Mouse (Mus musculus): ENCODE measurements around the gene Grik4. TPM values are rescaled to one million over a fixed set of nuclear protein-coding genes. Genes with fewer than 3 reads are reported as not detected.

Grik4 gene
- polyA plus RNA-seq, 1 experiment from 2014 or later, result 0.24 TPM

GRCm38 (mm10) chr9:42872885-42873284 is 71.4 kb downstream of the Grik4 start:
- no peaks in the 10 kb centered on the region for H3K4me1 ChIP-seq (ENCODE audit: control insufficient read depth, insufficient read depth, low read length)
- no peaks in the 10 kb centered on the region for H3K36me3 ChIP-seq (ENCODE audit: control insufficient read depth, insufficient read depth)
- H3K27ac ChIP-seq (ENCODE audit: low read length), result no peak overlapping the region
- no peaks in the 10 kb centered on the region for H3K9me3 ChIP-seq (replicated peaks; ENCODE audit: control insufficient read depth, low read length)
- H3K27me3 ChIP-seq (ENCODE audit: control insufficient read depth, insufficient read depth, low read length), result peaks cover 1% of the 10 kb centered on the region
- 82% methylated on average over 6 of the region's 6 CpGs for WGBS
- H3K4me3 ChIP-seq (ENCODE audit: low read length), result no peak overlapping the region
- no peak overlapping the region for H3K4me2 ChIP-seq (ENCODE audit: low read depth, low read length)
- ATAC-seq (replicated peaks; ENCODE audit: extremely low read depth, insufficient read depth, low FRiP score), result no peak
- H3K9ac ChIP-seq (ENCODE audit: low read length), result no peak overlapping the region

- H3K27me3 ChIP-seq (ENCODE audit: control insufficient read depth, insufficient read depth, low read length), result no peaks in the 10 kb centered on the region
- no peak; the same call in 1 of the 2 replicates for ATAC-seq (replicated peaks; ENCODE audit: extremely low read depth, insufficient read depth, low FRiP score)
- H3K4me3 ChIP-seq (ENCODE audit: low read length), result no peak overlapping the region
- no peaks in the 10 kb centered on the region for H3K4me1 ChIP-seq (ENCODE audit: control insufficient read depth, insufficient read depth, low read length)
- no peaks in the 10 kb centered on the region for H3K9me3 ChIP-seq (replicated peaks; ENCODE audit: control insufficient read depth, low read length)
- WGBS, result 64% methylated on average over 4 of the region's 4 CpGs
- no peak overlapping the region for H3K9ac ChIP-seq (ENCODE audit: low read length)
- no peak overlapping the region for H3K27ac ChIP-seq (ENCODE audit: low read length)
- H3K4me2 ChIP-seq (ENCODE audit: low read depth, low read length), result no peak overlapping the region
- H3K36me3 ChIP-seq (ENCODE audit: control insufficient read depth, insufficient read depth), result no peaks in the 10 kb centered on the region
Observed at GRCm38 (mm10) chr9:42871681-42872080, 72.6 kb downstream of the Grik4 start.

GRCm38 (mm10) chr9:42870257-42870656 is 74.0 kb downstream of the Grik4 start:
- no peak overlapping the region for H3K9ac ChIP-seq (ENCODE audit: low read length)
- WGBS, result 45% methylated on average over 9 of the region's 9 CpGs
- ATAC-seq (replicated peaks; ENCODE audit: extremely low read depth, insufficient read depth, low FRiP score), result no peak
- H3K27ac ChIP-seq (ENCODE audit: low read length), result no peak overlapping the region
- H3K4me3 ChIP-seq (ENCODE audit: low read length), result no peak overlapping the region
- H3K36me3 ChIP-seq (ENCODE audit: control insufficient read depth, insufficient read depth), result no peaks in the 10 kb centered on the region
- H3K4me2 ChIP-seq (ENCODE audit: low read depth, low read length), result no peak overlapping the region
- H3K9me3 ChIP-seq (replicated peaks; ENCODE audit: control insufficient read depth, low read length), result no peaks in the 10 kb centered on the region
- peaks cover 5% of the 10 kb centered on the region for H3K4me1 ChIP-seq (ENCODE audit: control insufficient read depth, insufficient read depth, low read length)
- H3K27me3 ChIP-seq (ENCODE audit: control insufficient read depth, insufficient read depth, low read length), result no peaks in the 10 kb centered on the region

GRCm38 (mm10) chr9:42868508-42868907 is 75.8 kb downstream of the Grik4 start:
- H3K9ac ChIP-seq (ENCODE audit: low read length), result no peak overlapping the region
- 65% methylated on average over 10 of the region's 10 CpGs for WGBS
- no peak overlapping the region for H3K4me2 ChIP-seq (ENCODE audit: low read depth, low read length)
- H3K9me3 ChIP-seq (replicated peaks; ENCODE audit: control insufficient read depth, low read length), result no peaks in the 10 kb centered on the region
- H3K36me3 ChIP-seq (ENCODE audit: control insufficient read depth, insufficient read depth), result no peaks in the 10 kb centered on the region
- no peaks in the 10 kb centered on the region for H3K27me3 ChIP-seq (ENCODE audit: control insufficient read depth, insufficient read depth, low read length)
- H3K27ac ChIP-seq (ENCODE audit: low read length), result no peak overlapping the region
- ATAC-seq (replicated peaks; ENCODE audit: extremely low read depth, insufficient read depth, low FRiP score), result no peak
- no peak overlapping the region for H3K4me3 ChIP-seq (ENCODE audit: low read length)
- peaks cover 10% of the 10 kb centered on the region for H3K4me1 ChIP-seq (ENCODE audit: control insufficient read depth, insufficient read depth, low read length)

GRCm38 (mm10) chr9:42866650-42867049 is 77.6 kb downstream of the Grik4 start:
- no peak for ATAC-seq (replicated peaks; ENCODE audit: extremely low read depth, insufficient read depth, low FRiP score)
- Histone ChIP-seq H3K9ac (ENCODE audit: low read length) (no peak overlapping the region), H3K4me2 (ENCODE audit: low read depth, low read length) (no peak overlapping the region), H3K27ac (ENCODE audit: low read length) (no peak overlapping the region), H3K4me1 (ENCODE audit: control insufficient read depth, insufficient read depth, low read length) (peaks cover 10% of the 10 kb centered on the region), H3K36me3 (ENCODE audit: control insufficient read depth, insufficient read depth) (no peaks in the 10 kb centered on the region), H3K4me3 (ENCODE audit: low read length) (no peak overlapping the region), H3K9me3 (replicated peaks; ENCODE audit: control insufficient read depth, low read length) (no peaks in the 10 kb centered on the region), H3K27me3 (ENCODE audit: control insufficient read depth, insufficient read depth, low read length) (no peaks in the 10 kb centered on the region)
- WGBS, result 93% methylated on average over 4 of the region's 4 CpGs

GRCm38 (mm10) chr9:42865036-42865829 is 79.1 kb downstream of the Grik4 start:
- H3K4me2 ChIP-seq (ENCODE audit: low read depth, low read length), result no peak overlapping the region
- H3K27me3 ChIP-seq (ENCODE audit: control insufficient read depth, insufficient read depth, low read length), result no peaks in the 10 kb centered on the region
- 44% methylated on average over 11 of the region's 11 CpGs for WGBS
- H3K27ac ChIP-seq (ENCODE audit: low read length), result no peak overlapping the region
- no peak overlapping the region for H3K9ac ChIP-seq (ENCODE audit: low read length)
- no peaks in the 10 kb centered on the region for H3K9me3 ChIP-seq (replicated peaks; ENCODE audit: control insufficient read depth, low read length)
- peaks cover 10% of the 10 kb centered on the region for H3K4me1 ChIP-seq (ENCODE audit: control insufficient read depth, insufficient read depth, low read length)
- no peaks in the 10 kb centered on the region for H3K36me3 ChIP-seq (ENCODE audit: control insufficient read depth, insufficient read depth)
- no peak overlapping the region for H3K4me3 ChIP-seq (ENCODE audit: low read length)
- peak; percentile 55; the same call in 1 of the 2 replicates for ATAC-seq (replicated peaks; ENCODE audit: extremely low read depth, insufficient read depth, low FRiP score)

GRCm38 (mm10) chr9:42863360-42863759 is 80.9 kb downstream of the Grik4 start:
- H3K9ac ChIP-seq (ENCODE audit: low read length), result no peak overlapping the region
- no peak overlapping the region for H3K4me3 ChIP-seq (ENCODE audit: low read length)
- H3K36me3 ChIP-seq (ENCODE audit: control insufficient read depth, insufficient read depth), result no peaks in the 10 kb centered on the region
- H3K27me3 ChIP-seq (ENCODE audit: control insufficient read depth, insufficient read depth, low read length), result no peaks in the 10 kb centered on the region
- ATAC-seq (replicated peaks; ENCODE audit: extremely low read depth, insufficient read depth, low FRiP score), result no peak
- no peaks in the 10 kb centered on the region for H3K9me3 ChIP-seq (replicated peaks; ENCODE audit: control insufficient read depth, low read length)
- no peak overlapping the region for H3K27ac ChIP-seq (ENCODE audit: low read length)
- 81% methylated on average over 5 of the region's 5 CpGs for WGBS
- peaks cover 10% of the 10 kb centered on the region for H3K4me1 ChIP-seq (ENCODE audit: control insufficient read depth, insufficient read depth, low read length)
- H3K4me2 ChIP-seq (ENCODE audit: low read depth, low read length), result no peak overlapping the region

GRCm38 (mm10) chr9:42861711-42862110 is 82.6 kb downstream of the Grik4 start:
- WGBS, result 74% methylated on average over 5 of the region's 6 CpGs

GRCm38 (mm10) chr9:42861238-42861637 is 83.1 kb downstream of the Grik4 start:
- no peak overlapping the region for H3K4me3 ChIP-seq (ENCODE audit: low read length)
- no peaks in the 10 kb centered on the region for H3K9me3 ChIP-seq (replicated peaks; ENCODE audit: control insufficient read depth, low read length)
- no peak overlapping the region for H3K27ac ChIP-seq (ENCODE audit: low read length)
- H3K4me2 ChIP-seq (ENCODE audit: low read depth, low read length), result no peak overlapping the region
- peaks cover 10% of the 10 kb centered on the region for H3K4me1 ChIP-seq (ENCODE audit: control insufficient read depth, insufficient read depth, low read length)
- H3K36me3 ChIP-seq (ENCODE audit: control insufficient read depth, insufficient read depth), result no peaks in the 10 kb centered on the region
- WGBS, result 75% methylated on average over 11 of the region's 11 CpGs
- no peak for ATAC-seq (replicated peaks; ENCODE audit: extremely low read depth, insufficient read depth, low FRiP score)
- H3K27me3 ChIP-seq (ENCODE audit: control insufficient read depth, insufficient read depth, low read length), result no peaks in the 10 kb centered on the region
- no peak overlapping the region for H3K9ac ChIP-seq (ENCODE audit: low read length)

More at GRCm38 (mm10) chr9:42861711-42862110, 82.6 kb downstream of the Grik4 start:
- Histone ChIP-seq H3K27me3 (ENCODE audit: control insufficient read depth, insufficient read depth, low read length) (no peaks in the 10 kb centered on the region), H3K36me3 (ENCODE audit: control insufficient read depth, insufficient read depth) (no peaks in the 10 kb centered on the region), H3K4me3 (ENCODE audit: low read length) (no peak overlapping the region), H3K4me2 (ENCODE audit: low read depth, low read length) (no peak overlapping the region), H3K27ac (ENCODE audit: low read length) (no peak overlapping the region), H3K4me1 (ENCODE audit: control insufficient read depth, insufficient read depth, low read length) (peaks cover 10% of the 10 kb centered on the region), H3K9ac (ENCODE audit: low read length) (no peak overlapping the region), H3K9me3 (replicated peaks; ENCODE audit: control insufficient read depth, low read length) (no peaks in the 10 kb centered on the region)
- ATAC-seq (replicated peaks; ENCODE audit: extremely low read depth, insufficient read depth, low FRiP score), result no peak
